Mouse (Mus musculus): ENCODE measurements at regions not wholly inside any gene's neighbourhood (a gene's known extent, or its start where the extent isn't known, plus 50 kb on each side); places are given as distances from the start of the nearest gene placed in this dataset.

DNA sequence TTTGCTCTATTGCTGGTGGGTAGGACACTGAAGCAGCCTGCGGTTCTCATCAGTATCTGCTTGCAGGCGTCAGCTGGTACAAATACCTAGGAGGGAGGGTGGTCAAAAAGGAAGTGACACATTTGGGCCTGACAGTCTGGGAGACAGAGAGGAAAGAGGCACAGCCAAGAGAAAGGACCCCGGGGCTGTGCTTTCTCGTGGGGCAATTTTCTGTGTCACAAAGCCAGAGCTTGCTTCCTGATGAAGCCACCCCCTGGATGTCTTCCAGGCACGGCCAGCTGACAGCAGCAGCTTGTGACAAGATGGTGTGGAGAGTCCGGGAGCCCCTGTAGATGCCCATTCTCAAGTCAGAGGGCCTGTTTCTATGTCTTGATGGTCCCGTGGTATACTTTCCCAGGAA is 1181.8 kb upstream of the A1bg start:
- no peak for TF ChIP-seq CTCF (IDR thresholded peaks at IDR 0.05; ENCODE audit: extremely low read depth, insufficient read depth, insufficient read length, insufficient replicate concordance)
- no peak for TF ChIP-seq POLR2A (IDR thresholded peaks at IDR 0.05; ENCODE audit: low read depth, low read length)

Data from spleen, adult 2 months (tissue).